Mouse (Mus musculus) bone marrow, adult 2 months (tissue): ENCODE data around the gene Abcb8.

Experiments
- CTCF ChIP-seq: fragments of 200-500 bp; IDR thresholded peaks from 2 replicates; pipeline ENCODE4 v1.5.1; 2011; ENCODE audit warnings: low read length, control low read depth; ENCODE audit not compliant: control insufficient read depth, insufficient read depth
- POLR2A ChIP-seq: fragments of 200-500 bp; IDR thresholded peaks from 2 replicates; pipeline ENCODE4 v1.6.1; 2011; ENCODE audit warnings: low read depth, mild to moderate bottlenecking, control low read depth, low read length, borderline replicate concordance; ENCODE audit not compliant: control insufficient read depth

GRCm38 (mm10) chr5:24451264-24452029, 58.0 kb downstream of the Abcb8 start:
- TF ChIP-seq CTCF (peak; percentile 0; the same call in 1 of the 2 replicates), POLR2A (peak; percentile 81)
